Mouse (Mus musculus): ENCODE results near the gene Xylt2. TPM values are rescaled to one million over a fixed set of nuclear protein-coding genes. Genes with fewer than 3 reads are reported as not detected.
"Not testable (repeated sequence)": the region's sequence is repeated elsewhere in the genome, so short reads cannot be mapped to it uniquely, and the experiment has no call there.

Xylt2 gene
- total and polyA plus RNA-seq, 2 experiments from 2014 or later = 7.0 to 23.3 TPM

GRCm38 (mm10) chr11:94701401-94702215 lies 24.3 kb upstream of the Xylt2 start:
- Histone ChIP-seq H3K4me2 (ENCODE audit: low read depth, low read length) (no peak overlapping the region), H3K9ac (replicated peaks; ENCODE audit: low read depth, low read length) (no peak overlapping the region), H3K4me3 (ENCODE audit: low read depth, low read length) (no peak overlapping the region)

GRCm38 (mm10) chr11:94699399-94699798 lies 22.1 kb upstream of the Xylt2 start:
- Histone ChIP-seq H3K27ac (ENCODE audit: low read depth) (no peak overlapping the region), H3K27me3 (ENCODE audit: control insufficient read depth, insufficient read depth, low read length) (0 out of 2 replicates have a peak, but pooled peaks cover 4% of the 10 kb centered on the region), H3K9me3 (replicated peaks; ENCODE audit: control insufficient read depth, low read length) (no peaks in the 10 kb centered on the region), H3K9ac (replicated peaks; ENCODE audit: low read depth, low read length) (no peak overlapping the region), H3K36me3 (replicated peaks; ENCODE audit: control insufficient read depth, insufficient read depth, low read length) (no peaks in the 10 kb centered on the region), H3K4me3 (ENCODE audit: low read depth, low read length) (no peak overlapping the region), H3K4me1 (ENCODE audit: control insufficient read depth, insufficient read depth) (no peaks in the 10 kb centered on the region; the same call in 1 of the 2 replicates), H3K4me2 (ENCODE audit: low read depth, low read length) (no peak overlapping the region)
- no peak for TF ChIP-seq EP300 (IDR thresholded peaks at IDR 0.05; ENCODE audit: low read depth)
- TF ChIP-seq CTCF (IDR thresholded peaks at IDR 0.05; ENCODE audit: low read depth) = no peak
- WGBS = 94% methylated on average over 3 of the region's 3 CpGs
- DNase-seq (ENCODE audit: low spot score) (no peak), ATAC-seq (ENCODE audit: insufficient read depth, low read depth) (no peak)

More at GRCm38 (mm10) chr11:94701401-94702215, 24.3 kb upstream of the Xylt2 start:
- no peak for TF ChIP-seq CTCF (IDR thresholded peaks at IDR 0.05; ENCODE audit: low read depth)
- TF ChIP-seq EP300 (IDR thresholded peaks at IDR 0.05; ENCODE audit: low read depth) = no peak
- Histone ChIP-seq H3K36me3 (replicated peaks; ENCODE audit: control insufficient read depth, insufficient read depth, low read length) (no peaks in the 10 kb centered on the region), H3K4me1 (ENCODE audit: control insufficient read depth, insufficient read depth) (no peaks in the 10 kb centered on the region; the same call in 1 of the 2 replicates), H3K9me3 (replicated peaks; ENCODE audit: control insufficient read depth, low read length) (no peaks in the 10 kb centered on the region), H3K27me3 (ENCODE audit: control insufficient read depth, insufficient read depth, low read length) (0 out of 2 replicates have a peak, but pooled peaks cover 4% of the 10 kb centered on the region), H3K27ac (ENCODE audit: low read depth) (no peak overlapping the region)
- DNase-seq (ENCODE audit: low spot score) = no peak
- 69% methylated on average over 27 of the region's 27 CpGs for WGBS
- ATAC-seq (ENCODE audit: insufficient read depth, low read depth) = no peak

- Histone ChIP-seq H3K4me1 (ENCODE audit: control insufficient read depth, insufficient read depth) (no peaks in the 10 kb centered on the region; the same call in 1 of the 2 replicates), H3K27me3 (ENCODE audit: control insufficient read depth, insufficient read depth, low read length) (no peaks in the 10 kb centered on the region), H3K9ac (replicated peaks; ENCODE audit: low read depth, low read length) (no peak overlapping the region), H3K4me2 (ENCODE audit: low read depth, low read length) (no peak overlapping the region), H3K9me3 (replicated peaks; ENCODE audit: control insufficient read depth, low read length) (no peaks in the 10 kb centered on the region), H3K4me3 (ENCODE audit: low read depth, low read length) (no peak overlapping the region), H3K36me3 (replicated peaks; ENCODE audit: control insufficient read depth, insufficient read depth, low read length) (no peaks in the 10 kb centered on the region), H3K27ac (ENCODE audit: low read depth) (no peak overlapping the region)
- no peak for ATAC-seq (ENCODE audit: insufficient read depth, low read depth)
- 43% methylated on average over 13 of the region's 13 CpGs for WGBS
- DNase-seq (ENCODE audit: low spot score) = no peak
- TF ChIP-seq CTCF (IDR thresholded peaks at IDR 0.05; ENCODE audit: low read depth) = no peak
- no peak for TF ChIP-seq EP300 (IDR thresholded peaks at IDR 0.05; ENCODE audit: low read depth)
These were observed 20.6 kb upstream of the Xylt2 start for GRCm38 (mm10) chr11:94697703-94698464.

- no peaks in the 10 kb centered on the region for H3K27me3 ChIP-seq (ENCODE audit: control insufficient read depth, insufficient read depth, low read length)
- no peak overlapping the region for H3K4me2 ChIP-seq (ENCODE audit: low read depth, low read length)
- no peak overlapping the region for H3K9ac ChIP-seq (replicated peaks; ENCODE audit: low read depth, low read length)
- WGBS = 89% methylated on average over 2 of the region's 2 CpGs
- ATAC-seq (ENCODE audit: insufficient read depth, low read depth) (no peak), DNase-seq (ENCODE audit: low spot score) (no peak)
- H3K36me3 ChIP-seq (replicated peaks; ENCODE audit: control insufficient read depth, insufficient read depth, low read length) = no peaks in the 10 kb centered on the region
- no peak overlapping the region for H3K27ac ChIP-seq (ENCODE audit: low read depth)
- H3K4me1 ChIP-seq (ENCODE audit: control insufficient read depth, insufficient read depth) = no peaks in the 10 kb centered on the region; the same call in 1 of the 2 replicates
- no peaks in the 10 kb centered on the region for H3K9me3 ChIP-seq (replicated peaks; ENCODE audit: control insufficient read depth, low read length)
- no peak for TF ChIP-seq CTCF (IDR thresholded peaks at IDR 0.05; ENCODE audit: low read depth)
- TF ChIP-seq EP300 (IDR thresholded peaks at IDR 0.05; ENCODE audit: low read depth) = no peak
- no peak overlapping the region for H3K4me3 ChIP-seq (ENCODE audit: low read depth, low read length)
These were observed 19.8 kb upstream of the Xylt2 start for GRCm38 (mm10) chr11:94697140-94697539.

GRCm38 (mm10) chr11:94695508-94695907 lies 18.2 kb upstream of the Xylt2 start:
- DNase-seq (ENCODE audit: low spot score) = no peak
- no peak overlapping the region for H3K4me2 ChIP-seq (ENCODE audit: low read depth, low read length)
- no peak for ATAC-seq (ENCODE audit: insufficient read depth, low read depth)
- WGBS = 42% methylated on average over 6 of the region's 6 CpGs
- no peak overlapping the region for H3K4me3 ChIP-seq (ENCODE audit: low read depth, low read length)
- TF ChIP-seq EP300 (IDR thresholded peaks at IDR 0.05; ENCODE audit: low read depth) (no peak), CTCF (IDR thresholded peaks at IDR 0.05; ENCODE audit: low read depth) (no peak)
- no peaks in the 10 kb centered on the region; the same call in 1 of the 2 replicates for H3K4me1 ChIP-seq (ENCODE audit: control insufficient read depth, insufficient read depth)
- no peaks in the 10 kb centered on the region for H3K9me3 ChIP-seq (replicated peaks; ENCODE audit: control insufficient read depth, low read length)
- H3K27ac ChIP-seq (ENCODE audit: low read depth) = no peak overlapping the region
- H3K27me3 ChIP-seq (ENCODE audit: control insufficient read depth, insufficient read depth, low read length) = no peaks in the 10 kb centered on the region
- H3K36me3 ChIP-seq (replicated peaks; ENCODE audit: control insufficient read depth, insufficient read depth, low read length) = no peaks in the 10 kb centered on the region
- H3K9ac ChIP-seq (replicated peaks; ENCODE audit: low read depth, low read length) = no peak overlapping the region

- H3K27ac ChIP-seq (ENCODE audit: low read depth); ATAC-seq (ENCODE audit: insufficient read depth, low read depth); DNase-seq (ENCODE audit: low spot score); H3K4me3 ChIP-seq (ENCODE audit: low read depth, low read length); H3K27me3 ChIP-seq (ENCODE audit: control insufficient read depth, insufficient read depth, low read length); H3K9ac ChIP-seq (replicated peaks; ENCODE audit: low read depth, low read length); H3K36me3 ChIP-seq (replicated peaks; ENCODE audit: control insufficient read depth, insufficient read depth, low read length); H3K4me2 ChIP-seq (ENCODE audit: low read depth, low read length); H3K9me3 ChIP-seq (replicated peaks; ENCODE audit: control insufficient read depth, low read length); H3K4me1 ChIP-seq (ENCODE audit: control insufficient read depth, insufficient read depth): not testable (repeated sequence)
These were observed 15.2 kb upstream of the Xylt2 start for GRCm38 (mm10) chr11:94692502-94692901.
